Mouse (Mus musculus) heart, adult 11 months (tissue): ENCODE data around the gene Rpgrip1l.
A peak's percentile ranks its signal among the peaks of the same experiment; 100 is the strongest.

Experiments used
- DNase-seq: peaks from one replicate; pipeline ENCODE4 v3.0.0; 2022

The Rpgrip1l gene

DNA sequence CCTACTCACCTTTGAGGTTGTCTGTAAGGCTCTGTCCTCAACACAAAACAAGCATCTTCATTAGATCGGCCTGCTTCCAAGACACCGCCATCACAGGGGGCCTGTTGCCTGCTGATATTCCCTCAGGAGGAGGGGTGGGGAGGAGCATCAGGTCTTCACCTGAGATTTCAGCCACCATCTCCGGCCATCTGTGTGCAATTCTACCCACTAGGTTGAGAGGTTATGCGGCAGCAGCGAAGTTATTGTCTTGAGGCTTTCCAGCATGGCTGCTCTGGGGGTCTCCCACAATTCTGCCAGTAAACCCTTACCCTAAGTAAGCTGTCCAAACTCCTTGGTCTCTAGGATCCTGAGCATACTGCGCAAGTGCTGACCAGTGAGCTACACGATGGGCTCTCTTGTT lies 113.2 kb downstream of the Rpgrip1l start, which contains the start of gene Aktip:
TSS of gene Aktip (minus strand) at position 101 of the 400 bp plus-strand sequence.
- DNase-seq = peak; percentile 75

DNA sequence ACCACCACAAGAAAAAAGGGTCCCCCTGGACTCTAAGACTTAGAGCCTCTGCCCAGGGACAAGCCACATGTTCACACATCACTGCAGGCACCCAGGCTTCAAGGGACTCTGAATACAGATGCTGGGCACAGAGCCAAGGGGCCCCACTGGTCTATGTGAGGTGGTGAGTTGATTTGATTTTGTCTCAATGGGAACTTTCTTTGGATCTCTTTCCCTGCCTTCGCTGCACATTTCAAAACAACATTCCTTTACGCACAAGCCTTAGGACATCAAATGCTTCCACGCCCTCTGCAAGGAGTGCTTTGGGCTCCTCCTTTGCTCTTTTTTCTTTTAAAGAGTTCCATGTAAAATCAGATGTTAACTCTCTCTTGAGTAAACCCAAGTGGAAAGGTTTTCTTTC lies 115.0 kb downstream of the Rpgrip1l start:
- peak; percentile 78 for DNase-seq

DNA sequence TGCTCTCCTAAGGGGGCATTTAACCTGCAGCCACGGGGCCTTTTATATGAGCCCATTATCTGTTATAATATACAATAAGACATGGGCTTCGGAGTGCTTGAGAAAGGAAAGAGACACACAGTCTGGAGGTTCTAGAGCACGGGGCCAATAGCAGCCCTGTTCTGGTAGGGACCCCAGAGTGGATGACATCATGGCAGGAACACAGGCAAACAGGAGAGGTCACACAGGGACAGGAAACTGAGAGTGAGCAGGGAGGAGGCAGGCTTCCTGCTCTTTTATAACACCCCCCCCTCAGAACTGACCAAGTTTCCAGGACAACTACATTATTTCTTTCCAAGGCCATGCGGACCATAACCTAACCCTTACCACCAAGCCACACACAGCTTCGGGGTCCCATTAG lies 115.8 kb downstream of the Rpgrip1l start:
- peak; percentile 95 for DNase-seq

DNA sequence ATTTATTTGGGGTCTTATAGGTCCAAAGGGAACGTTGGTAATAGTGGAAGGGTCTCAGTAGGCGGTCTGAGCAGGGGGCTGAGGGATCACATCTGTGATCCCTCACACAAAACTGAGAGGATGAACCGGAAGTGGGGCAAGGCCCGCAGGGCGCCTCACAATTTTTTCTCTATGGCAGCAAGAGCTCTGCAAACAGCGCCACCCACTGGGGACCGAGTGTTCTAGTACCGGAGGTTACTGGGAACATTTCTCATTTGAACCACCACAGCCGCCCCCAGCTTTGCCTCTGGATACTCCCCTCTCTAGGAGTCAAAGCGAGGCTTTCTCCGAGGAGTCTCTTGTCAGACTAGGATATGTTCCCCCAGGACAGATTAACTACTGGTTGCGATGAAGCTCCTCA lies 116.4 kb downstream of the Rpgrip1l start:
- DNase-seq = peak; percentile 67

DNA sequence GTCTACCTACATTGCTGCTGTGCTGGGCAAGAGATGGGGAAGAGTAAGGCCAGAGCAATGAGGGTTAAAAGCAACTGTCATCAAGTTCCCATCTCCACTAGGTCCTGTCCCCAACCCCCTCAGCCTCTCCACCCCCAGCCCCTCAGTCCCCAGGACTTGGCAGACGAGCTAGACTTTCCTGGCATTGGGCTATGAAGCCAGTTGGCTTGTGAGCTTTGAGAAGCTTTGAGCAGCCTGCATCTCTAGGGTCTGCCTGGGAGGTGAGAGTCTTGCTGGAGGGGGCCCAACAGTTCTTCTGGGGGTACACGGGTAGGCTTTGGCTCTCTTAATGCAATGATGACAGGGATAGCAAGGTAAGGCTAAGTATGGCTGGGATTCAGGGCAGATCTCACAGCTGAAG lies 119.0 kb downstream of the Rpgrip1l start:
- DNase-seq = no peak

DNA sequence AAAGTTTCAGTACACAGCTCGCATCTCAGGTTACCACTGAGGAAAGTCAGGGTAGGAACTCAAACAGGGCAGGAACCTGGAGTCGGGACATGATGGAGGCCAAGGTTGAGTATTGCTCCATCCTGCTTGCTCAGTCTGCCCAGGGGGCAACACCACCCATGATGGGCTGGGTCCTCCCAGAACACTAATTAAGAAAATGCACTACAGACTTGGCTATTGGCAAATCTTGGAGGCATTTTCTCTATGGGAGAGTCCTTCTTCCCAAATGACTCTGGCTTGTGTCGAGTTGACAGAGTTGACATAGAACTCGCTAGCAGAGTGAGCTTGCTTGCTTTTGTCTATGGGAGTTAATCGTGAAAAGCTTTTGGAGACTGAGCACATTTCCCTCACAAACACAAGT lies 120.1 kb downstream of the Rpgrip1l start:
- DNase-seq = no peak

DNA sequence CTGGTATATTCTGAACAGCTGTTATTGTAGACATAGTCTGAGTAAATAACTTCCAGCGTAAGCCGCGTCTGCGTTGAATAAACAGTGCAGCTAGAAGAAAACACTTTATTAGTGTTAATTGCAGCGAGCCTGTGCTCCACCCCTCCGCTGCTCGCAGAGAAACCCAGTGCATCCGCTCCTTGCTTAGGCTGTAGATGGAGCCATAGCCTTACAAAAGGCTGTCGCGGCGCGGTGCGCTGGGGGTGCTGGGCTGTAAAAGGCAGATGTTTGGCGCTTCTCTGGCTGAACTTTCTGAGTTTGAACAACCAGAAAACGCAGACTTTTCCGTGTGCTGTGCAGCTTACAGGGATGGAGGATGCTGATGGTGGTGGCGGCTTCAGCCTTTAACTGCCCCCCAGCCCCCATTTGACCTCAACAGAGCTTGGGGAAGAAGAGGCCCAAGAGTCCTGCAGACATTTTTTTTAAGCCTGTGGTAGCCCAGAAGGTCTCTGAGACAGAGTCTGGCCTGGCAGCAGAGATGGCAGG lies 122.2 kb downstream of the Rpgrip1l start:
- peak; percentile 90 for DNase-seq

DNA sequence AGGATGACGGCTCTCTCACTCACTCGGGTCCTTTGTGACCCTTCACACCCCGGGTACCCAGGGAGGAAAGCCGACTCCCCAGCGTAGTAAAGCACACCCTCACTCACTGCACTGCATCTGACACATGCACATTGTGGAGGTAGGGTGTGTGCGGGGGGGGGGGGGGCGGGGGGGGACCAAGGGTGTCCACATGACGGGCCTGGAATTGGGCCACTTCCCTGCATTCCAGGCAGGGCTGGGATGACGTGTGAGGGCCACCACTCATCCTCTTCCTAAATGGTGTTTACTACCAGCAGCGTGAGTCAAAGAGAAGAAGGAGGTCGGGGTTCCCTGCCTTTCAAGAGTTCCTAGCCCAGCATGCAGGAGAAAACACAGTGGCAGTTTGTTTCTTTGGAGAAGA lies 124.9 kb downstream of the Rpgrip1l start:
- DNase-seq = no peak

DNA sequence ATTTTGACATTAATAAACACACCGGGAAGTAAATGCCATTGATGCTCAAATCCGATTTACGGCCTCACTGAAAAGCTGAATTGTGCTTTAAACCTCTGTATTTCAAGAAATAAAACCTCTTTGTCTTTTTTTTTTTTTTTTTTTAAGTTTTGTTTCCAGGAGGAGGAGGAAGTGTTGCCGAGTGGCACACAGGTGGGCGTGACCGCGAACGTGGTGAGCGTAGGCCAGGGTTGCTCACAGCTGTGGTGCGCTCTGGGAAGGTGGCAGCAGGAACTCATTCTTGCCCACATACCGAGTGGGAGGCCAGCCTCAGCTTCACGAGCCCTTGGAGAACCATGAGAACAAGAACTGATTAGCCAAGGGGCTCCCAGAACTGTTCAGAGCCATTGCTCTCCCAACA lies 126.7 kb downstream of the Rpgrip1l start:
- no peak for DNase-seq

DNA sequence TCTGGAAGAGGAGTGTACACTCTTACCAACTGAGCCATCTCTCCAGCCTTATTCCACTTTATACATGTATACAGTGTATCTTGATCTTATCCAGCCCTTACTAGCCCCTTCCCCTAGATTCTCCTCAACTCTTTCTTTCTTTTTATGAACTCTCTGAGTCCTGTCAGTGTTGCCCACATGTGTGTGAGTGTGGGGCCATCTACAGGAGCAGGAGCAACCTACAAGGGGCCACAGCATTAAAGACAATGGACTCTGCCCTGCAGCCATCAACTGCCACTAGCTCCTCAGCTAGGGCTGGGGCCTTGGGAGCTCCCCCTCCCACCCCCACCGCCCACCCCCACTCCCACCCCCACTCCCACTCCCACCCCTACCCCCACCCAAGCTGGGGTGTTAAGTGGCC lies 135.4 kb downstream of the Rpgrip1l start:
- no peak for DNase-seq

DNA sequence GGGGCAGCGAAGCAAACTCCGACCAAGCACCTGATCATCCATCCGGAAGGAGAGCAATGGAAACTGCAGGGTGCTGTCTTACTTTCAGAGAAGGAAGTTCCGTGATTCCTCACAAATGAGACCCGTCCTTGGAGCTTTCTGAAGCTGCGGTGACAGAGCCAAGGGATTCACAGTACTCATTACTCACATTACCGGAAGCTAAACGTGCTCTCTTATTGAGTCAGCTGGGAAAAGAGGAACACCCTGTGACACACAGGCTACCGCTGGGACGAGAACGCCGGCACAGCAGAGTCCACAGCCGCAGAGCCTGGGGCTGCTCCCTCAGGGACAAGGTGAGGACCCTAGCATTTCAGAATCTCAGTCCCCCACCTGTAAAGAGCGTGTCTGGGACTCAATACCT lies 136.9 kb downstream of the Rpgrip1l start:
- DNase-seq = no peak

DNA sequence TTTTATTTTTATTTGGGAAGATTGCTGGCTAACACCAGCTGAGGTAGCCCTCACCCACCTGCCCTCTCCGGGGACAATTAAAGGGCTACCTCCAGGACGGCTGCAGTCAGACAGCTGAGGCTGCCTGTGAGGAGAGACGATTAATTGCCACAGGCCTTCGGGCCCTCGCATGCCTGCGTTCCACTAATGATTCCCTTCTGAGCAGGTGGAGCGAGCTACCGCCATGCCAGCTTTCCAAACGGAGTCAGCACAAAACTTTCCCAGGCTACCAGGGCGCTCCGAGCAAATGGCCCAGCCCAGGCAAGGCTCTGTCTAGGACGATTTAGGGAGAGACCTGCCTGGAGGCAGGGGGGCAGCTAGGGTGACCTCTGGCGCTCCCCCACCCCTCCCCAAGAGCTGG lies 141.5 kb downstream of the Rpgrip1l start:
- DNase-seq = no peak

DNA sequence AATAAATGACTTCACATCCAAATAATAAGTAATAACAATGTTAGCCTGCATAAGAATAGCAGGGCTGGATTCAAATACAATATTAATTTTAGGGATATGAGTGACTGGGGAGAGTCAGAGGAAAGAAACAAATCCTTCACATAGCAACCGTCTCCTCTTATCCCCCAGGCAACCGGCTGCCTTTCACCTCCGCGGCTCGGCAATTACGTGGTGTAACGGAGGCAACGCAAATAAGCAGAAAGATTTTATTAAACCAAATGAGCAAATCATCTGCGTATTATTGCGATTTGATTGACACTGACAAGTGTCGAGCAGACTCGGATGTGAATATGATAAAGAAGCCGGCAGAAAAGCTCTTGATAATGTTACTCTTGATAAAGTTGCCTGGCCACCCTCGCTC lies 142.1 kb downstream of the Rpgrip1l start:
- no peak for DNase-seq

DNA sequence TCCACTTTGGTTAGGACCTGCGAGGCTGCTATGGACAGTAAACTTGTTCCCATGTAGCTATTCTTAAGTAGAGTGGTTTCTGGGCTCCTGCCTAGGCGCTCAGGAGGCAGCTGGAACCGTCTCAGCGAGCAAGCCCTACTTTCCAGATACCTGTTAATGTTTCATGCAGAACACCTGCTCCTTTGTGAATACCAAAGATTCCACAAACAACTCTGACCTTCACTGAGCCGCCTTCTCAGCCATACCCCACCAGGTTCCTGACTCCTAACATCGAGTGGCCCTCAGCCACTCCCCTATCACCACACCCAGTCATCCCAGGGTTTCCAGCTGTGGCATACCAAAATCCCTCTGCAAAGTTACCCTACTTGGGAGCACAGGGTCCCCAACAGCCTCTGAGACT lies 142.9 kb downstream of the Rpgrip1l start:
- DNase-seq = no peak
